Mouse (Mus musculus) erythroblast, embryonic 14.5 days (primary cell): ENCODE measurements around the gene 2810021J22Rik. TPM values are rescaled to one million over a fixed set of nuclear protein-coding genes. Genes with fewer than 3 reads are reported as not detected.

Experiments
- H3K27me3 ChIP-seq: 2 replicates; pipeline ENCODE4 v1.6.1; 2012; ENCODE audit warnings: inconsistent platforms; ENCODE audit not compliant: control insufficient read depth
- H3K36me3 ChIP-seq: 2 replicates; pipeline ENCODE4 v1.6.1; 2012; ENCODE audit warnings: mild to moderate bottlenecking, inconsistent platforms; ENCODE audit not compliant: control insufficient read depth
- H3K4me1 ChIP-seq: 2 replicates; pipeline ENCODE4 v1.6.1; 2012; ENCODE audit warnings: inconsistent platforms; ENCODE audit not compliant: control insufficient read depth
- H3K4me3 ChIP-seq: replicated peaks from 2 replicates; pipeline ENCODE3; 2012; ENCODE audit warnings: moderate library complexity, mild to moderate bottlenecking, inconsistent platforms
- H3K9me3 ChIP-seq: 2 replicates; pipeline ENCODE4 v1.6.1; 2012; ENCODE audit warnings: low read length, inconsistent platforms, mixed read lengths; ENCODE audit not compliant: control insufficient read depth
- GATA1 ChIP-seq: IDR thresholded peaks from 2 replicates; pipeline ENCODE4 v1.6.1; 2012; ENCODE audit warnings: low read length, inconsistent platforms, mixed read lengths
- TAL1 ChIP-seq: IDR thresholded peaks from 3 replicates; pipeline ENCODE4 v1.6.1; 2012; ENCODE audit warnings: low read length, inconsistent platforms, mixed read lengths
- polyA plus RNA-seq: library from polyadenylated mRNA; stranded (reverse); fragments of >175 nt; gene quantifications from 2 replicates; pipeline ENCODE4 v1.2.3, GENCODE M21; 2012

2810021J22Rik gene
- polyA plus RNA-seq, 1 experiment = 0.04 TPM

GRCm38 (mm10) chr11:58913776-58914175 lies 46.8 kb downstream of the 2810021J22Rik start:
- H3K4me1 ChIP-seq = peaks cover 69% of the 10 kb centered on the region
- H3K4me3 ChIP-seq = peak overlapping the region; percentile 60
- peak; percentile 11; the same call in 1 of the 3 replicates for TF ChIP-seq TAL1
- TF ChIP-seq GATA1 = peak; percentile 39; the same call in 1 of the 2 replicates

GRCm38 (mm10) chr11:58914461-58915028 lies 47.5 kb downstream of the 2810021J22Rik start:
- Histone ChIP-seq H3K4me3 (peak overlapping the region; percentile 60), H3K9me3 (no peaks in the 10 kb centered on the region), H3K36me3 (peaks cover 14% of the 10 kb centered on the region), H3K27me3 (peaks cover 12% of the 10 kb centered on the region), H3K4me1 (peaks cover 77% of the 10 kb centered on the region)
- no peak for TF ChIP-seq GATA1
- no peak for TF ChIP-seq TAL1

More at GRCm38 (mm10) chr11:58913776-58914175, 46.8 kb downstream of the 2810021J22Rik start:
- peaks cover 6% of the 10 kb centered on the region for H3K36me3 ChIP-seq
- no peaks in the 10 kb centered on the region for H3K9me3 ChIP-seq
- peaks cover 15% of the 10 kb centered on the region for H3K27me3 ChIP-seq

GRCm38 (mm10) chr11:58916879-58917744 lies 50.1 kb downstream of the 2810021J22Rik start:
- H3K4me1 ChIP-seq = peaks cover 92% of the 10 kb centered on the region
- H3K27me3 ChIP-seq = 0 out of 2 replicates have a peak, but pooled peaks cover 2% of the 10 kb centered on the region
- TF ChIP-seq TAL1 = no peak
- no peak for TF ChIP-seq GATA1
- H3K4me3 ChIP-seq = peak overlapping the region; percentile 81
- no peaks in the 10 kb centered on the region for H3K9me3 ChIP-seq
- peaks cover 39% of the 10 kb centered on the region for H3K36me3 ChIP-seq

- Histone ChIP-seq H3K27me3 (0 out of 2 replicates have a peak, but pooled peaks cover 2% of the 10 kb centered on the region), H3K4me3 (peak within 1 kb of the TSS; percentile 81), H3K36me3 (peaks cover 47% of the 10 kb centered on the region), H3K4me1 (peaks cover 89% of the 10 kb centered on the region), H3K9me3 (no peaks in the 10 kb centered on the region)
- TF ChIP-seq GATA1 (peak; percentile 70), TAL1 (peak; percentile 75)
These were observed 50.8 kb downstream of the 2810021J22Rik start, which contains the start of gene Btnl10 for GRCm38 (mm10) chr11:58917745-58918366. Btnl10 (plus strand) TSS chr11:58917908.

- H3K9me3 ChIP-seq = no peaks in the 10 kb centered on the region
- TF ChIP-seq TAL1 (no peak), GATA1 (no peak)
- peaks cover 80% of the 10 kb centered on the region for H3K4me1 ChIP-seq
- H3K27me3 ChIP-seq = peaks cover 2% of the 10 kb centered on the region; the same call in 1 of the 2 replicates
- H3K4me3 ChIP-seq = peak overlapping the region; percentile 81
- H3K36me3 ChIP-seq = peaks cover 56% of the 10 kb centered on the region
These were observed 51.7 kb downstream of the 2810021J22Rik start for GRCm38 (mm10) chr11:58918759-58919158.

GRCm38 (mm10) chr11:58922420-58922819 lies 55.4 kb downstream of the 2810021J22Rik start:
- H3K4me3 ChIP-seq = no peak overlapping the region
- peaks cover 2% of the 10 kb centered on the region; the same call in 1 of the 2 replicates for H3K27me3 ChIP-seq
- peaks cover 47% of the 10 kb centered on the region for H3K4me1 ChIP-seq
- no peaks in the 10 kb centered on the region for H3K9me3 ChIP-seq
- TF ChIP-seq GATA1 = no peak
- no peak for TF ChIP-seq TAL1
- peaks cover 75% of the 10 kb centered on the region for H3K36me3 ChIP-seq

- Histone ChIP-seq H3K4me3 (no peak overlapping the region), H3K36me3 (peaks cover 57% of the 10 kb centered on the region), H3K4me1 (peaks cover 48% of the 10 kb centered on the region), H3K9me3 (no peaks in the 10 kb centered on the region), H3K27me3 (no peaks in the 10 kb centered on the region; the same call in 1 of the 2 replicates)
- TF ChIP-seq TAL1 (no peak), GATA1 (no peak)
These were observed 59.6 kb downstream of the 2810021J22Rik start for GRCm38 (mm10) chr11:58926651-58927050.

- no peak overlapping the region for H3K4me3 ChIP-seq
- no peak for TF ChIP-seq GATA1
- TF ChIP-seq TAL1 = no peak
These were observed 60.0 kb downstream of the 2810021J22Rik start for GRCm38 (mm10) chr11:58927053-58927452.

More at GRCm38 (mm10) chr11:58927053-58927452, 60.0 kb downstream of the 2810021J22Rik start:
- Histone ChIP-seq H3K9me3 (no peaks in the 10 kb centered on the region), H3K27me3 (no peaks in the 10 kb centered on the region; the same call in 1 of the 2 replicates), H3K4me1 (peaks cover 52% of the 10 kb centered on the region), H3K36me3 (peaks cover 57% of the 10 kb centered on the region)
